Mouse (Mus musculus) lung, postnatal 36 days (tissue): ENCODE measurements around the gene Serpind1.

Experiments used
- DNase-seq: peaks from one replicate; pipeline ENCODE4 v3.0.0; 2022; ENCODE audit warnings: mixed read lengths

Serpind1 gene

DNA sequence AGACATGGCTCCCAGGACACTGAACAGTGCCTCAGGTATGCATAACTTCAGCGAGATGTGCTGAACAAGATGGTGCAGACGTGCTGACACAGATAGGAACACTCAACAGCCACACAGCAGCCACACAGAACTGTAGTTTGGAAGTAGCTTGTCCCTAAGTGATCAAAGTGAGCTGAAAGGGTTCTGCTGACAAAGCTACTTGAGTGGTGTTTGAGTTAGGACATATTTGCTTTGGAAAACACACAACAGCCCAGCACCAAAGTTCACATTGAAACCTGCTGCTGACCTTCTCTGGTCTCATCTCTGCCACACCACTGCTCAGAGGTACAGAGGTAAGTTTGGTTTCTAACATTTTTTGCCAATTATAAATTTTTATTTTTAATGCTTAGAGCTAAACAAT, at the start of gene Serpind1:
Gene Serpind1 (plus strand): TSS at position 256 of the 400 bp plus-strand sequence.
- DNase-seq, result peak; percentile 5

DNA sequence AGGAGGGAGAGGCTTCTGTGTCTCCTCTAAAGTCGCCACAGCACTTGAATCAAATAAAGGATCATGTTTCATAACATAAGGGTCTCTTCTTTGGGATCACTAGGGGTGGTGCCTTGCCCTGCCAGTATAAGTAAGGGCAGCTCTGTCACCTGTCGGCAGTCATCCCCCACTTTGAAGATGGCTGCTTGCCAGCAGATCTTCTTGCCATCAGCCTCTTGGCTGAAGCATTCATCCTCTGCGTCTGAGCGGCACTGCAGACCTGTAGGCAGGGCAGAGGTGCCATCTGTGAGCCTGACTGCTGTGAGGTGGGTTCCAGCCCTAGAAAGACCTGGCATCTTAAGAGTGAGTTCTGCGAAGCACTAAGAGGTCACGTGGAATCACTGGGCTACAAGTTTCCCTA, 48.0 kb upstream of the Serpind1 start:
- DNase-seq, result no peak

DNA sequence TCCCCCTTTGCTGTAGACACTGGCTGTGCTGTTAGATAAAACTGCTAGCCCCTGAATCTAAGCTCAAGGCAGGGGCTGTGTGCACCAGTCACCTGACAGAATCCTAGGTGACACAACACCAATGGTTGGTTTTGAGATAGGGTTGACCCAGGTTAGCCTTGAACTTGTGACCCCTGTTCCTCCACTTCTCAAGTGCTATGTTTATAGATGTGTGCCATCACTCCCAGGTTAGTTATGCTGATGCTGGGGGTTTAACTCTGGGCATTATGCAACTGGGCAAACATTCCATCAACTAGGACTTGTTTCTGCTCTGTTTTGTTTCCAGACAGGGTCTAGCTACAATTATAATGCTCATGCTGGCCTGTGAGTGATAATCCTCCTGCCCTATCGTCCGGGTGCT, 44.1 kb upstream of the Serpind1 start:
- DNase-seq, result no peak

DNA sequence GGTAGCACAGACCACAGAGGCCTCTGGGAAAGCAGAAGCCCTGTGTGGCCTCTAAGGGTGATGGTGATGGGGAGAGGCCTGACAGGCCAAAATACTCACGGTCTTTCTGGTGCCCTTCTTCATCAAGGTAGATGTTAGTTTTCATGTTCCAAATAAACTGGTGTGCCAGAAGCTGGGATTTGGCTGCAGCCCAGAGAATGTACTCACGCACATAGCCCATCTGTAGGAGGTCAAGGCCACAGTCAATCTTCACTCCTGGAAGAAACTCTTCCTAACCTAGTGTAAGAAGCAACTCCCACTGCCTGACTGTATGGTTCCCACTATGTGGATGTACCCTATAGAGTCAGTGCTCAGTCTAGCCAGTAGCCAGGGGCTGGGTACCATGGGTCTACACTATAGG, 40.2 kb upstream of the Serpind1 start:
- DNase-seq, result no peak

DNA sequence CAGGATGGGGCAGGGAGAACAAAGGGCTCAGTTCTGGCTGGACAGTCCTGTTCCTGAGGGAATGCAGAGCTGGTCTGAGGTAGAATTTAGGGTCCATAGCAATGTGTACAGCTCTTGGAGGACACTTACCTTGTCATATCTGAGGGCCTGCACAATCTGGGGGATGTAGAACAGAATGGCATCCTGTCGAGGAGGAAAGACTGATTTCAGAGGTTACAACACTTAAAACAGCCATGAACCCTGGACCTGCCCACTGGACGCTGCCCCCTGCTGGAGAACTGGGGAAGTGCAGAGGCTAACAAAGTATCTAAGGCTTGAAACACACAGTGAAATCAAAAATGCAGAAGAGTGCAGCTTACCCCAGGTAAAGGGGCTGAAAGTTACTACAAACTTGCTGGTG, 38.4 kb upstream of the Serpind1 start:
- peak; percentile 81 for DNase-seq

DNA sequence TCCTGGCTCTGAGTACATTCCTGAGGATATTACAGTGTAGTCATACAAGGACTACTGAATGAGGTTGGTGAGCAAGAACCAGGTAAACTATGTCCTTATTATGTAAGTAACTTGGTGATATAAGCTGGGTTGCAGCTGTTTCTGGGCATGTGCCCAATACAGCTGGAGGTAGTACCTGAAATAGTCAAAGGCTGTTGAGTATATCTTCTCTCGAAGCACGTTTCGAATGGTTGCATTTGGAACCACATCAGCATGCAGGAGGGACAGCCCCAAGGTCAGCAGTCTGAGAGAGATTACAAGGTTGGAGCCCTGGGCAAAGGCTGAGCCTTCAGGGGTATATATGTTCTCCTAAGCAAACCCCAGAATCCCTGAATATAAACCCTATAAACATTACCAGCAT, 30.4 kb upstream of the Serpind1 start:
- no peak for DNase-seq

DNA sequence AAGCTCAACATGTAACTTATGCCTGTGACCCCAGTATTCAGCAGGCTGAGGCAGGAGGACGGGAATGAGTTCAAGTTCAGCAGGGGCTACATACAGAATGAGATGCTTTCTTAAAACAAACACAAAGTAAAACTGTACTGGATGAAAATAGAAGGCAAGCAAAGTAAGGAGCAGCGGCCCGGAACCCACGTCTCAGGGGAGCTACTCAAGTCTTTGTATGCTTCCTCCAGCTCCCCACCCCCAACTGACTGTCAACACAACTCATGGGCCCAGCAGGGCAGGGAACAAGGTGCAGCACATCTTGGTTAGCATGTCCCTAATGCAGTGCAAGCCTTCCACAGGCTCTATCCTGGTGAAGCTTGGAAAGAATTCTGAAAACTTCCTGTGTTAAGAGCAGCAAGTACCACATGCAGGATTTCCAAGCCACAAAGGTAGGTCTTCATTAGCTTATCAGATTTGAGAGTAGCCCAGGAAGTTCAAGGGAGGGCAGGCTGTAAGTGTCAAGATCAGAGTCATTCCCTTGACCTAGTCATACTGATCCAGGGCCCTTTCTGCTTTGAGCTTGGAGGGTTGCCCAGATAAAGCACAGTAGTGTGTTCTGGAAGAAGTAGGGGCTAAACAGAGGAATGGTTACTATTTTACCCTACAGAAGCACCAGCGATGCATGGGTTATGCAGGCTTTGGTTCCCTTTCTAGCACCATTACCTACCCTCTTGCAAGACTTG, 27.5 kb upstream of the Serpind1 start:
- peak; percentile 20 for DNase-seq

DNA sequence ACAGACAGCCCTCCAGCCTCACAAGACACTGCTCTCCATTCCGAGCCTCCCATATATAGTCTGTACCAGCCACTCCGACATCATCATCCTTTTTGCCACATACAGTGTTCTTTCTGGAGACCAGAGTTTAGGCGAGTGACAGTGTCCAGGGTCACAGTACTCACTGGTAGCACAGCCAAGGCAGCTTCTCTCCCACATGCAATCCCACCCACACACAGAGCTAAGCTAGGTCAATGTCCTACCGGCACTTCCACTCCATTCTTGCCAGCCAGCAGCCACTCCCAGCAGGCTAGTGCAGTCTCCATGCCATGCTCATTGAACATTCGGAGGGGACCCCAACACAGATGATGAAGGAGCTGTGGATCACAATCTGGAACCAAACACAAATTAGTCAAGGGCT, 23.7 kb upstream of the Serpind1 start:
- no peak for DNase-seq

DNA sequence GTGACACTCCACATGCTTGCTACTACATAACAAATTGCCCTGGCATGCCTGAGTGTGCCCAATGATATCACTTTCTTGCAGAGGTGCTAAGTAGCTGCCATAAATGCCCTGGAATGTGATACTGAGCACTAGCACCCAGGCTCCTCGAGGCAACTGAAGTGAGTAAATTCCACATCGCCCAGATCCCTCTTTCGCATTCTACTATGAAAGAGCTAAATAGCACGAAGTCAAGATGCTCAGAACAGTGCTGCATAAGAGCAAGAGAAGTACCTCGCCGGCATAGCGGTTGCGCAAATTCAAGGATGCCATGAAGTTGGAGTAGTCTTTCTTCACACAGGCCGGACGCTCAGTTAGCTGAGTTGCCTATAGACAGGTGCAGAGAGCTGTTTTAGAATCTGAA, 22.1 kb upstream of the Serpind1 start:
- DNase-seq, result peak; percentile 57

DNA sequence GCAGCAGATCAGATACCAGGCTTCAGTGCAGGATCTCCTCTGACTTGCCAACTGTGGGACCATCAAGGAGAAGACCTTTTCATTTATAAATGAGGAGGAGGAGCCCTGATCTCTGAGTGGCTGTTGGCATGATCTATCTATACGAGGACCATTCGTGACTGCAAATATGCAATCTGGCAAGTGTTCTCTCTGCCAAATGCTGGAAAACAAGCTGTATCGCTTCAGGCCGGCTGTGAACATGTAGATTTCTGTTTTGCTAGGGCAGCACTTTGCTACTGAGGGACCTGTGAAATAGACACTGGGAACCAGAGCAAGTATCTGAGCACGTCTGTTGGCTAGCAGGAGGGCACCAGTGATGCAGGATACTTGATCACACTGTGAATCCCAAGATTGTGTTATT, 18.6 kb upstream of the Serpind1 start:
- DNase-seq, result no peak

DNA sequence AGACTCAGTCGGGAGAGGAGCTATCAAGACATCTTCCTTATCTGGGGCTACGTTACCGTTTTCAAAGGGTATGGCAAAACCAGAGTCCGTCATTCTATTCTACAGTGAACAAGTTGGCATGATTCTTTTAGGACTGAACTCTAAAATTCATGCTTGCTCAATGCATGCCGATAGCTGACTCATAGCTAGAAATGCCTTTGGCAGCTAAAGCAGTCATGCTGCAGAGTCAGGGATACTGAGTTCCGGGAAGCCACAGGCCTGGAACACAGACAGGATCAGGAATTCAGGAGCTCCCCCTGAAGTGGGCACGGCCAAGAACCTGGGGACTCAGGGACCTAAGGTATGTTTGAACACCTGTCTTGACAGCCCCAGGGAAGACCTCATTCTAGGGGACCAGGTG, 14.6 kb upstream of the Serpind1 start:
- DNase-seq, result no peak

DNA sequence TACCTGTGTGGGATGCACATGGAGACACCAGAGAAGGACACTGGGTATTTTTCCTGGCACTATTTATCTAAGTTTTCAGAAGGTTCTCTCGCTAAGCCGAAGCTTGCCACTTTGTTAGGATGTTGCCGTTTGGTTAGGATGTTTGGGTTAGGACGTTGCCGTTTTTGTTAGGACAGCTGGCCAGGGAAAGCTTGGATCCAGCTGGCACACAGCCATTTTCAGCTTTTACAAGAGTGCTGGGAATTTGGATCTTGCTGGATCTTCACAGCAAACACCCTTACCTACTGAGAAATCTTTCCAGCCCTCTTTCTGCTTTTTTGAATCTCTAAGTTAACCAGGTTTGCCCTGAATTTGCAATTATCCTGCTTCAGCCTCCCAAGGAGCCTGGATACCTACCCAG, 9.7 kb upstream of the Serpind1 start:
- peak; percentile 13 for DNase-seq

DNA sequence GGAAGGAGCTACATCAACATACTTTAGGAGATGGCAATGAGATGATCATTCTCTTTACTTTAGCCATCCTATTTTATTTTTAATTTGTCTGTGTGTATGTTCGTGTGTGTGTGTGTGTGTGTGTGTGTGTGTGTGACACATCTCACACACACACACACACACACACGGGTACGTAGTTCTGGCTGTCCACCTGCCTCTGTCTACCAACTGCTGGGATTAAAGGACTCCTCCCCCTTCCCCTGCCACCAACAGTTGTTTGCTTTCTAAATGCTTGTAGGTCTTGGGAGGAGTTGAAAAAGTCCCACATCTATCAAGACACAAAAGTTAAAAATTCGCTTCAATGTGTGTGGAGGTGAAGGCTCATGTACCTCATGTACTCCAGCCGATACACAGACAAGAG, 6.4 kb upstream of the Serpind1 start:
- DNase-seq, result no peak

DNA sequence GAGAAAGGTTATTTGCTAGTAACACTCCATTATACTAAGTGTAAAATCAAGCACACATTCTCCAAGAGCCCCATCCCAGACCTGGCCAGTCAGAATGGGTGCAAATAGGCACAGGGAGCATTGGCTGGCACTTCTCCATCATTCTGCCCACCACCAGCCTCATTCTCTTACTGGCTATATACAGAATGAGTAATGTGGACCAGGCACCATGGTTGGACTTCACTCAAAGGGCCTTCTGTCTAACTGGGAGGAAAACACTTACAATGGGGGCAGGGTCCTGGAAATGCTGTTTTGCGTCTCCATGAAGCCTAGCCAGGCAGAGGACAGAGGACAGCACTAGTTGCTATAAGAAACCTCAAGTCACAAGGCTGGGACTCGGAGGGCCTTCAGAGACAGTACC, 5.1 kb upstream of the Serpind1 start:
- no peak for DNase-seq

DNA sequence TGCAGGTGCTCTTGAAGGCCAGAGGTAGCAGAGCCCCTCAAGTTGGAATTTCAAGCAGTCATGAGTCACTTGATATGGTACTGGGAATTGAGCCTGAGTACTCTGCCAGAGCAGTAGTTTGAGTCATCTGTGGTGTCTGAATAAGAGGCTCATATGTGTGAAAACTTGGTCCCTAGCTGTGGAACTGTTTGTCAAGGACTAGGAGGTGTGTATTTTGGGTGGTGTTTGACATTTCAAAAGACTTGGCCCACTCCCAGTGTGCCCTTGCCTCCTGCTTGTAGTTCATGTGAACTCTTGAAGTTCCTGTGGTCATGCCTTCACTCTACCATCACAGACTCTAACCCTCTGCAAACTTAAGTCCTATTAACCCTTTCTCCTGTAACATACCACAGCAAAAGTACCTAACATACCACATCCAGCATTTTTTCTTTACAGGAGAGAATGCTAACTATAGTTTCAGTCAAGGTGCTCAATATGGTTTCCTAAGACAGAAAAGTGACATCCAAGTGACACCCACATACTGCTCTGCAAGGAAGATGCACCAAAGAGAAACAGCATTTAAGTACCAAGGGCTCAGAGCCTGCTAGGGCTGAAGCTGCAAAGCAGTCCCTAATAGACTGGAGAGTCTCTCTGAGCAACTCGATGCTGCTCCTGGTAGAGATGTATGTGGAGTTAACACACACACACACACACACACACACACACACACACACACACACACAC, 1.2 kb upstream of the Serpind1 start:
- peak; percentile 36 for DNase-seq

DNA sequence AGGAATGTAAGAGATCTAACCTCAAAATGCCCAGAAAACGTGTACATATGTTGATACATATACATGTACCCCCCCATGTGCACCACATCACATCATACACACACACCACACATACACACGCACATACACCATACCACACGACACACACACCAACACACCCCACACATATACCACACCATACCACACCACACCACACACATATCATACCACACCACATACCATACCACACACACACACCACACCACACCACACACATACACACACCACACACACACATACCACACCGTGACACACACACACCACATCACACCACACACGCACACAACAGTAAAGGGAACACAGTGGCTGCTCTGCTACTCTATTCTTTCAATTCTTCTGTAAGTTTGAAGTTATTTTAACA, 684 bp downstream of the Serpind1 start:
- no peak for DNase-seq

DNA sequence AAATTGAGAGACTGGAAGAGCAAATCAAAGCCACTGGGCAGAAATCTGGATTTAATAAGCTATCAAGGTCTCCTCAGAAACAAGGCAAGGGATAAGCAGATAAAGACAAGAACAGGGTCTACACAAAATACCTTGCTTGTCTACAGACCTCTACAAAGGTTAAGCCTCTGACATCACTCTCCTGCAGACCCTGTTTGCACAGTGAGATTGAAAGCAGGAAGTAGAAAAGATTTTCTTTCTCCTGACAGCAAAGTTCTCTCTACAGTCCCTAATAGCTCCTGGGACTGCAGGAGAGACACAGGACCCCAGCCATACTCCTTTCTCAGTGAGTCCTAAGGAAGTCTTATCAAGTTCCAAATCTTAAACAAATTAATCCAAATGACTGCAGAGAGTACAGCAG, 3.4 kb downstream of the Serpind1 start:
- no peak for DNase-seq

DNA sequence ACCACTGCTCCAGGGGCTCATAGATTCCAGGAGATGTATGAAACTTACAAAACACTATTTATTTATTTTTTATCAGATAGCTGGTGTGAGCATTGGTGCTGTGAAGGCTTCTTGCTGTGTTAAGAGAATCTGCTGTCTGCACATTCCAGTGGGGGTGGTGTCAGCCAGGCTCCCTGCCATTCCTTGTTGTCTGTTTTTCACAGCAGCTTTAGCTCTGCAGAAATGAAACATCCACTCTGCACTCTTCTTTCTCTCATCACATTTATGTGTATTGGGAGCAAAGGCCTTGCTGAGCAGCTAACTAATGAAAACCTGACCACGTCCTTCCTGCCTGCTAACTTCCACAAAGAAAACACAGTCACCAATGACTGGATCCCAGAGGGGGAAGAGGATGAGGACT, 4.9 kb downstream of the Serpind1 start:
- DNase-seq, result no peak

DNA sequence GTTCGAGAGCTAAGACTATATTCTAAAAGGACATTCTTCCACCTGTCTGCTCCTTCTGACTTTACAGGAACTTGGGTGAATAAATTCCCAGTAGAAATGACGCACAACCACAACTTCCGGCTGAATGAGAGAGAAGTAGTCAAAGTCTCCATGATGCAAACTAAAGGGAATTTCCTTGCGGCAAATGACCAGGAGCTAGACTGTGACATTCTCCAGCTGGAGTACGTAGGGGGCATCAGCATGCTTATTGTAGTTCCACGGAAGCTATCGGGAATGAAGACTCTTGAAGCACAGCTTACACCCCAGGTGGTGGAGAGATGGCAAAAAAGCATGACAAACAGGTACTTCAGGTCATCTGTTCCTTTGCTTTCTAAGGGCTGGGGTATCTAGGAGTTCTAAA, 8.5 kb downstream of the Serpind1 start:
- no peak for DNase-seq

DNA sequence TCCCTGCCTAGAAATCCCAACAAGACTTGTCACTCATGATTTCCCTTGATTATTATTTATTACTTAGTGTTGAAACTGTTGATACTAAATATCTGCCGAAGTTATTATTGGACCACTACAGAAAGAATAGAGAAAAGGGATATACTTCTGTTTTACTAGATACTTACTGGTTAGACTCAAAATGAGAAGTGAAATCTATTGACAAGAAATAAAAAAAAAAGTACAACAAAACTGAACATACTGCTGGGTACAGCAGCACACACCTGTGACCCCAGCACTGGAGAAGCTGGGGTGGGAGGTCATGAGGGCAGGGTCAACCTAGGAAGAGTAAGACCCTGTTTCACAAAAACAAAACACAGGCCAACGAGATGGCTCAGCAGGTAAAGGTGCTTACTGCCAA, 9.5 kb downstream of the Serpind1 start:
- no peak for DNase-seq

DNA sequence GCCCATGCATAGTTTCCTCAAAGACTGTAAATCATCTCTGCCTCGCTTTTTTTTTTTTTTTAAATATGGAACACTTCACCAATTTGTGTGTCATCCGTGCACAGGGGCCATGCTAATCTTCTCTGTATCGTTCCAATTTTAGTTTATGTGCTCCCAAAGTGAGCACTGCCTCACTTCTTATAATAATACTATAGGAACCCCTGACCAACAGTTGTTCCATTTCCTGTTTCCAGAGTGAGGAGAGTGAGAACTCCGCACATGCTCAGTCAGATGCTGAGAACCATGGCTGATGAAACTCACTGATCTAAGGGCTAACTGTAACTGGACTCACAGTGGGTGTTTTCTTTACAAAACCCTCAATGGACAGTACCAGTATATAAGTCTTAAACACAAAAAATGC, 10.7 kb downstream of the Serpind1 start:
- DNase-seq, result no peak

DNA sequence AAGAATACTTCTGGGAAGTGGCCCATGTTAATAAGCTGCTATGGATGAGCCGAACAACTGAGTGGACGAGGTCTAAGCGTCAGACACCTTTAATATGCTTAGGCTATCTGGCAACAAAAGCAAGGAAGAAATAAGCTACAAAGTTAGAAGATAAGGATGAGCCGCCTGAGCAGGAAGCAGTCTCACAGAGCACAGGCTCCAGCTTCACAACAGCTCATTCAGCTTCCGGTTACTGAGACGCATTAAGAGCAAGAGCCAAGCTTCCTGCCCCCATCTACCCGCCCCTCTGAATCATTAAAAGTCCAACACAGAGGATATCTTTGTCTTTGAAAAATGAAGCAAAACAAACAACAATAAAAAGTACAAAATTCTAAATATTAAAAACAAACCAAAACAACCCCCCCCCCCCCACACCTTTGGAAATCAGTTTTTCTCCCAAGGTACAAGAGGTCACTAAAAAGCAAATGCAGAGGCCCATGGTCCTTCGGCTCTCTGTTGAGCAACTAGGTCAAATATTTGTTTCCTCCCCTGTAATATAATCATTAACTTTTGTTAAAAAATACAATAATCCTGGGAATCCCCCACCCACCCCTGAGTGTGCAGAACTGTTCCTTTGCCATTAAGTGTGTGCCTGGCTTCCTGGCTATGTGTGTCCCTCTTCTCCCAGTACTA, 14.1 kb downstream of the Serpind1 start:
- peak; percentile 24 for DNase-seq

DNA sequence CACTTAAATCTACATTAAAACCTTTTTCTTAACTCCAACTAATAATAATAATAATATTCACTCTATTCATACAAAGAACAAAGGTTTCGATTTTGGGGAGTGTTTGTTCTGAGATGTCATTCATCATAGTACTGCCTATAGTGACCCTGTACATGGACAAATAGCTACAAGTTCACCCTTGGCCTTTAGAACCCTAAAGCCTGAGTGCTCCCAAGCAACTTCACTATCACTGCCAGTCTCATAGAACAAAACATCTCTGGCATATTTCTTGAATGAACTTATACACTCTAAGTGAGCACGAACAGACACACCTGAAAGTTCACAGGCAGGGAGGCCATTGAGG, 14.6 kb downstream of the Serpind1 start:
- no peak for DNase-seq

DNA sequence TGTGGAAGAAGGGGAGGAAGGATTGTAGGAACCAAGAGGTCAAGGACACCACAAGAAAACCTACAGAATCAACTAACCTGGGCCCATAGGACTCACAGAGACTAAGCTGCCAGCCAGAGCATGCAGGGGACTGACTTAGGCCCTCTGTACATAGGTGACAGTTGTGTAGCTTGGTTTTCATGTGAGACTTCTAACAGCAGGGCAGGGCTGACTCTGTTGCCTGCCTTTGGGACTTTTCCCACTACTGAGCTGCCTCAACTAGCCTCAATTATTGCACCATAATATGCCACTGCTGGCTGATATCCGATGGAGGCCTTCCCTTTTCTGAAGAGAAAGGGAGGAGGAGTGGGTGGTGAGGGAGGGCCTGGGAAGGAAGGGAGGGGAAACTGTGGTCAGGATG, 15.6 kb downstream of the Serpind1 start:
- DNase-seq, result no peak
